8 mouse cellular contexts compared by ENCODE assay signal in genomic region chr4:34886490-34887111, GRCm38 (mm10). TPM values are rescaled to one million over a fixed set of nuclear protein-coding genes. Genes with fewer than 3 reads are reported as not detected.
DNase-seq lines count a peak whose midpoint lies in the region; ATAC-seq and TF ChIP-seq lines count a peak whose summit lies in the region.

No protein-coding gene starts in this region.

- 0% methylated on average over 48 of the region's 48 CpGs for WGBS in embryonic facial prominence, embryonic 12.5 days
- WGBS in kidney, adult 2 months, result under 1% methylated on average over 48 of the region's 48 CpGs
- WGBS in limb, embryonic 12.5 days, result under 1% methylated on average over 48 of the region's 48 CpGs
- under 1% methylated on average over 48 of the region's 48 CpGs for whole genome bisulfite sequencing in midbrain, embryonic 14.5 days

- peak; percentile 93 for DNase-seq in 3134 (ENCODE audit: extremely low read depth, insufficient read length, low spot score)
- peak; percentile 77 for DNase-seq in adrenal gland, postnatal 25 days
- peak; percentile 85 to 91 for DNase-seq in heart, adult 18-20 months
- DNase-seq in kidney, adult 2 months, result peak; percentile 86
- peak; percentile 89 for DNase-seq in midbrain, embryonic 14.5 days
- DNase-seq in spleen, adult 12 weeks (ENCODE audit: low spot score), result peak; percentile 71

- H3K4me2 ChIP-seq in embryonic facial prominence, embryonic 12.5 days (replicated peaks), result peak overlapping the region; percentile 91
- H3K4me2 ChIP-seq in limb, embryonic 12.5 days, result peak overlapping the region; percentile 85
- peak overlapping the region; percentile 82 for H3K4me2 ChIP-seq in midbrain, embryonic 14.5 days (ENCODE audit: low read length)

- no peaks in the 10 kb centered on the region for H3K9me3 ChIP-seq in embryonic facial prominence, embryonic 12.5 days
- no peaks in the 10 kb centered on the region for H3K9me3 ChIP-seq in limb, embryonic 12.5 days
- H3K9me3 ChIP-seq in midbrain, embryonic 14.5 days (ENCODE audit: control insufficient read depth, low read length), result no peaks in the 10 kb centered on the region

- no peaks in the 10 kb centered on the region; the same call in none of the 2 replicates for H3K4me1 ChIP-seq in embryonic facial prominence, embryonic 12.5 days
- no peaks in the 10 kb centered on the region; the same call in 1 of the 2 replicates for H3K4me1 ChIP-seq in kidney, adult 2 months (ENCODE audit: control insufficient read depth, insufficient read depth, low read length)
- peaks cover 7% of the 10 kb centered on the region for H3K4me1 ChIP-seq in limb, embryonic 12.5 days (replicated peaks)
- H3K4me1 ChIP-seq in midbrain, embryonic 14.5 days (ENCODE audit: control insufficient read depth, insufficient read depth, low read length), result peaks cover 16% of the 10 kb centered on the region

- peak; percentile 39 for TF ChIP-seq POLR2A in kidney, adult 2 months (IDR thresholded peaks at IDR 0.05; ENCODE audit: low read depth, low read length)

- H3K27ac ChIP-seq in embryonic facial prominence, embryonic 12.5 days, result peak overlapping the region; percentile 85
- H3K27ac ChIP-seq in kidney, adult 2 months (ENCODE audit: insufficient read depth, low read depth, low read length), result 0 out of 2 replicates have a peak overlapping the region, but pooled peaks have one; percentile 43
- peak overlapping the region; percentile 92 for H3K27ac ChIP-seq in limb, embryonic 12.5 days
- H3K27ac ChIP-seq in midbrain, embryonic 14.5 days (replicated peaks; ENCODE audit: low read depth, low read length), result peak overlapping the region; percentile 93

- H3K4me3 ChIP-seq in embryonic facial prominence, embryonic 12.5 days, result peak overlapping the region; percentile 66
- H3K4me3 ChIP-seq in kidney, adult 2 months (ENCODE audit: insufficient read depth, low read depth, low read length), result peak overlapping the region; percentile 62
- peak overlapping the region; percentile 69 for H3K4me3 ChIP-seq in limb, embryonic 12.5 days (replicated peaks)
- H3K4me3 ChIP-seq in midbrain, embryonic 14.5 days (replicated peaks; ENCODE audit: low read depth, low read length), result peak overlapping the region; percentile 70

- no peak for TF ChIP-seq CTCF in kidney, adult 2 months (conservative IDR thresholded peaks at IDR 0.05; ENCODE audit: insufficient read depth, insufficient read length, low read depth, low read length)

- peak overlapping the region; percentile 85 for H3K9ac ChIP-seq in embryonic facial prominence, embryonic 12.5 days
- peak overlapping the region; percentile 81 for H3K9ac ChIP-seq in limb, embryonic 12.5 days (replicated peaks)
- H3K9ac ChIP-seq in midbrain, embryonic 14.5 days (replicated peaks; ENCODE audit: low read length), result peak overlapping the region; percentile 80

- peak; percentile 69 for ATAC-seq in embryonic facial prominence, embryonic 12.5 days (ENCODE audit: insufficient number of reproducible peaks, insufficient read depth, low FRiP score, low TSS enrichment)
- peak; percentile 75 for ATAC-seq in limb, embryonic 12.5 days (ENCODE audit: insufficient number of reproducible peaks, insufficient read depth, low FRiP score, low TSS enrichment, low read depth)
- ATAC-seq in midbrain, embryonic 14.5 days (ENCODE audit: low FRiP score, low TSS enrichment), result peak; percentile 62

- peaks cover 30% of the 10 kb centered on the region for H3K27me3 ChIP-seq in embryonic facial prominence, embryonic 12.5 days
- peaks cover 2% of the 10 kb centered on the region; the same call in 1 of the 2 replicates for H3K27me3 ChIP-seq in kidney, adult 2 months (replicated peaks; ENCODE audit: control insufficient read depth, insufficient read depth, low read length)
- peaks cover 26% of the 10 kb centered on the region for H3K27me3 ChIP-seq in limb, embryonic 12.5 days
- 0 out of 2 replicates have a peak, but pooled peaks cover 5% of the 10 kb centered on the region for H3K27me3 ChIP-seq in midbrain, embryonic 14.5 days (ENCODE audit: control insufficient read depth, insufficient read depth, low read length)

- H3K36me3 ChIP-seq in embryonic facial prominence, embryonic 12.5 days, result no peaks in the 10 kb centered on the region
- H3K36me3 ChIP-seq in kidney, adult 2 months (ENCODE audit: control insufficient read depth, insufficient read depth, low read length), result no peaks in the 10 kb centered on the region
- no peaks in the 10 kb centered on the region for H3K36me3 ChIP-seq in limb, embryonic 12.5 days
- H3K36me3 ChIP-seq in midbrain, embryonic 14.5 days (ENCODE audit: control insufficient read depth, insufficient read depth, low read length), result no peaks in the 10 kb centered on the region

RNA-seq across cellular contexts. Expression of gene Zfp292, which starts 3.8 kb away (rescaled TPM):
- 22.6 TPM in 2 replicates for total RNA-seq in adrenal gland, postnatal 25 days (2021)
- 26.9 and 27.9 TPM in 2 replicates for polyA plus RNA-seq in embryonic facial prominence, embryonic 12.5 days (2016; fragmentation: Nextera tagmentation; extraction: Ambion mirVana)
- 10 to 100 TPM; 12.7 to 14.4 TPM for total RNA-seq in heart, adult 18-20 months (2021)
- 1.5 and 1.9 TPM in 2 replicates for polyA plus RNA-seq in kidney, adult 2 months (2012; rRNA removed)
- 31.1 and 31.7 TPM in 2 replicates for polyA plus RNA-seq in limb, embryonic 12.5 days (2016; fragmentation: Nextera tagmentation; extraction: Ambion mirVana)
- polyA plus RNA-seq in midbrain, embryonic 14.5 days (2014; fragmentation: Nextera tagmentation; extraction: Ambion mirVana), result 39.6 and 52.8 TPM in 2 replicates

RNA-seq across cellular contexts. Expression of gene Cga, which starts 7.0 kb away (rescaled TPM):
- total RNA-seq in adrenal gland, postnatal 25 days (2021), result not detected in 2 replicates
- polyA plus RNA-seq in embryonic facial prominence, embryonic 12.5 days (2016; fragmentation: Nextera tagmentation; extraction: Ambion mirVana), result 2.0 and 4.7 TPM in 2 replicates
- not detected for total RNA-seq in heart, adult 18-20 months (2021)
- polyA plus RNA-seq in kidney, adult 2 months (2012; rRNA removed), result not detected in 2 replicates
- polyA plus RNA-seq in limb, embryonic 12.5 days (2016; fragmentation: Nextera tagmentation; extraction: Ambion mirVana), result not detected in 2 replicates
- not detected in 2 replicates for polyA plus RNA-seq in midbrain, embryonic 14.5 days (2014; fragmentation: Nextera tagmentation; extraction: Ambion mirVana)

Comparison
In these comparisons a context has a peak if more than half of its experiments do, and no peak if none do; other contexts are left out.
1. Peak in every context shown above with its lines: DNase-seq, ATAC-seq, H3K4me3 ChIP-seq and H3K27ac ChIP-seq.
2. H3K27ac ChIP-seq: peak in every context shown above with its lines; median percentile 93 in midbrain, embryonic 14.5 days; 92 in limb, embryonic 12.5 days; 85 in embryonic facial prominence, embryonic 12.5 days; 43 in kidney, adult 2 months.